Mouse (Mus musculus): ENCODE results near the gene Il27ra.

Gene Il27ra

DNA sequence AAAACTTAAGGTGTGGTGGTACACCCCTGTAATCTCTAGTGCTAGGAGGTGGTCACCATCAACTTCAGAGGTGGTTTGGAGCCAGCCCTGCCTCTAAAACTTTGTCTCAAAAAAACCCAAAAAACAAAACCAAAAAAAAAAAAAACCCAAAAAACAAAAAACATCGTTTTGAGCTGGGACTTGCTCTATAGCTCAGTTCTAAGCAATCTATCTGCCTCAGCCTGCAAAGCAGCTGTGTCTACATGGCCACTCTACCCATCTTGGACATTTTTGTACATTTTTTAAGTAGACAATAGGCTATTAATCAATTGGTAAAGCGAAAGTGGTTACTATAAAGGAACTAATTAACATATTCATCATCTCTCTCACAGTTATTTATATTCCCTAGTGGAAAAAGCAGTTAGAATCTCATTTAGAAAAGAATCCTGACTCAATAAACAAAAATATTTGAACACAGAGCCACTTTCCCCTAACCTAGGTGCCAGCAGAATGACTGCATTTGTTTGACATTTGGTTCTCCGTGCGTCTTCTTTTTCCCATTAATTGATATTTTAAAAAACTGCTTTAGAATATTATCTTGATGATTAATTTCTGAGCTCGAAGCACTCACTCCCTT, 23.2 kb upstream of the Il27ra start:
- no peak for DNase-seq (ENCODE audit: low spot score)

DNA sequence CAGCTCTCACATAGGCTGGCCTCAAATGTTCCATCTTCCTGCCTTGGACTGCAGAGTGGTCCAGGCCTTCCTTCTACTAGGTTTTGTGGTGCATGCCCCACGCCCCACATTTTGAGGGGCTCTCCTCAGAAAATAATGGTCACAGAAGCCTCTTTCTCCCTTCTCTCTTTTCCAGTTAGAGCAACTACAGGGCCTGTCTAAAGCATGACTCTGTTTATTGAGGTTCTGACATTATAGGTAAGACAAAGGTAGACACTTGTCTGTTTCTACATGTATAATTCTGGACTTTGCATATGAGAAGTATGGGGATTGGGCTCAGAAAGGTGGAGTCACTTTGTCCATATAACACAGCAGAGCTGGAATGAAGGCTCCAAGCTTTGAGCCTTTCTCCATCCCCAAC, 22.6 kb upstream of the Il27ra start, which contains the start of gene Gm10643:
Gene Gm10643 (minus strand): TSS at position 101 of the 400 bp plus-strand sequence.
- no peak for DNase-seq (ENCODE audit: low spot score)

DNA sequence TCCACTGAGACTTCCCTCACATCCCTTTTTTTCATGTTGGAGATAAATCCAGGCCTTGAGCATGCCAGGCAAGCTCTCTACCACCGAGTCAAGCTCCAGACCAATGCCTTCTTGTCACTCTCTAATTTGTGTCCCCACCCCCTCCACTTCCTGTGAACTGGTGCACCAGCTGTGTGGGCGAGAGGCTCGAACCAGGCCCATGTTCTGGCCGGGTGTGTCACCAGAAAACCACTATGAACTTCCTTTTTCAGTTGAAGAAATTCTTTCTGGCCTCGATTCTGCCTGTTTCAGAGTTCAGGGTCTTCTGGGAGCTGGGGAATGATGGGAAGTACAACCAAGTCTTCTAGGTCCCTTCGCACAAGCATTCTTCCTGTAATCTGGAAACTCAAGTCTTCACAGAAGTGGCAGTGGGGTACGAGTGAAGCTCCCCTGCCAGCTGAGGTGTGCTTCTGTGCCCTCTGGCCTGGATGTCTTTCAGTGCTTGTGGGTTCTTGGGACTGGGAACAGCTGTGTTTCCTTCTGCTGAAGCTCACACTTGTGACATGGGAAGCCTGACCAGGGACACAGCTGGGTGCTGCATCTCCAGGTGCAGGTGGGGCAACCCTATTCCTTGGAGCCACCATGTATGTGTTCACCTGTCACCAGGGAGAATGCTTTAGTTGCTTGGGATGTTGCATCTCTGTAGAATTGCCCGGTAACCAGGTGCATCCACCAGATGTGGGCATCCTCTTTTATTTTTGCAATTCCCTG, 21.6 kb upstream of the Il27ra start:
- DNase-seq (ENCODE audit: low spot score): no peak

DNA sequence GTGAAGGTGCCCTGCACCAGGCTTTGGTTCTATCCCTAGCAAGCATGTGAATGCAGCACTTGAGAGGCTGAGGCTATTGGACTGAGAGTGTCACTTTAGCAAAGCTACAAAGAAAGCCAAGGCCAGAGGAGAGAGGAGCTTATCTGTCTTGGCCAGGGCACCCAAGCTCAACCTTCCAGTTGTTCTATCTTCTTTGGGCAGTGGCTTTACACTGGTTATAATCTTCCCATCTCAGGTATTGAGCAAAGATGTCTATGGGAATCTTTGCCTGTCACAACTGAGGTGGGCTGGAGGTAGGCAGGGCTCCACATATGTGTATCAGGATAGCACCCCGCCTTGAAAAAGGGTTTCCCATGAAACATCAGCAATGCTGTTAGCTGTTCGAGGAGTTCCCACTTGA, 17.9 kb upstream of the Il27ra start:
- no peak for DNase-seq (ENCODE audit: low spot score)

DNA sequence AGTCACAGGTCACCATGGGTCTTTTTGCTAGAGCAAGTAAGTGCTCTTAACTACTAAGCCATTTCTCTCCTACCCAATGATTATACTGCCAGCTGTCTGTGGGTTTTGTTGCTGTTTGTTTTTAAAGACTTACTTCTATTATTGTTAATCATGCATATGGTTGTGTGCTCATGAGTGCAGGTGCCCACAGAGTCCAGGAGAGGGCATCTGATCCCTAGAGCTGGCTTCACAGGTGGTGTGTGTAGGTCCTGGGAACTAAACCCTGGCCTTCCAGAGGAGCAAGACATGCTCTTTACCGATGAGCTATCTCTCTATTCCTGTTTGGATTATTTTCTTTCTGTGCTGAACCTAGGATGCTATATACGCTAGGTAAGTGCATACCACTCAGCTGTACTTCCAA, 16.8 kb upstream of the Il27ra start:
- no peak for DNase-seq (ENCODE audit: low spot score)

DNA sequence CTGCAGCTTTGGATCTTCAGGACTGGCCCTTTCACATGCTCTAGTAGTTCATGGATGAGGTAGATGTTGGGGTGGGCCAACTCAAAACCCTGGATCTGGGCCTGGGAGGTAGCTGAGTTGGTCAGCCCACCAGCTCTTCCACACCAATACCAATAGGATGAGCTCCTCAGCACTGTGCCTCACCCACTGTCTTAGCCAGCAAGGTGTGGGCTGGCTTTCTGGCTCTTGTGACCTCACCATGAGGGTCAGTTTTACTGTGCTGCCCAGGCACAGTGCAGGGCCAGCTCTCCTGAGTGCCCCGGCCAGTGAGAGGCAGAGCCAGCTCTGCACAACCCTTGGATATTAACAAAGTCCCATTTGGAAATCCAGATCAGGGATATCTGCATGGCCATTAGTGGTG, 15.4 kb upstream of the Il27ra start:
- no peak for DNase-seq (ENCODE audit: low spot score)

DNA sequence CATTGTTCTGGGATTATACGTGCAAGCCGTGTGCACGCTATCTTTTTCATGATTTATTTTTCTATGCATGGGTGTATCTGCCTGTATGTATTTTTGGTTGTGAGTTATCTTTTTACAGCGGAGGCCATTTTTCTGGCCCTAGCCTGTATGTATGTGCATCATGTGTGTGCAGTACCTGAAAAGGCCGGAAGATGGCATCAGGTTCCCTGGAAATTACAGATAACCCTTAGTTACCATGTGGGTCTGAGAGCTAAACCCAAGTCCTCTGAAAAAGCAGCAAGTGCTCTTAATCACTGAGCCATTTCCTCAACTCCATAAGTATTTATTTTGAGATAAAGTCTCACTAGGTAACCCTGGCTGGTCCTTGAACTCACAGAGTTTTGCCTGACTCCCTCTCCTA, 10.8 kb upstream of the Il27ra start:
- DNase-seq (ENCODE audit: low spot score): no peak

DNA sequence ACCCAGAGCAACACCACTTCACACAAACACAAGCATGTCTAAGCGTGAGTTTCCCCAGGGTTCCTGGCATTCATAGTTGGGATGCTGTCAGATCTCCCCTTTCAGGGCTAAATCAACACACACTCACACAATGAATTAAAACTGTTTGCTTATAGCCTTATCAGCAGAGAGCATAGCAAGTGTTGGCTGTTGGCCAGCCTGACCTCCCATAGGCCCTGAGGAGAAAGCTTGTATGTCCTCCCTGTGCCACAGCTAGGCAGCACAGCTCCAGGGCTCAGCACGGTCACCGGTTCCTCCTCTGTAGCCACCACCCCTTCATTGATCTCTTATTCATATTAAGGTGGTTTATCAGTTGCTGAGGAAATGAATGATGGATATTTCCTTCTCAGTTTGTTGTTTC, 10.4 kb upstream of the Il27ra start:
- DNase-seq (ENCODE audit: low spot score): no peak

DNA sequence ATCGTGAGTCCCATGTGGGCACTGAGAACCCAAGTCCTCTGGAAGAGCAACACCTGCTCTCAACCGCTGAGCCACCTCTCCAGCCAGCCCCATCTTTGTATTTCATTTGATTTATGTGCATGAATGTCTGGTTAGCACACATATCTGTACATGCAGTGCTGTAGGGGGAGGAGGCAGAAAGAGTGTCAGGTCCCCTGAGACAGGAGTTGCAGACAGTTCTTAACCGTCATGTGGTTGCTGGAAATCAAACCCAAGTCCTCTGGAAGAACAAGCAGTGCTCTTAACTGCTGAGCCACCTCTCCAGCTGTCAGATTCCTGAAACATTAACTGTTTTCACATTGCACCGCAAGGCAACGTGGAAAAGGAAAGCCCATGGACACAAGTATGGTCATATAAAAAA, 5.8 kb upstream of the Il27ra start:
- no peak for DNase-seq (ENCODE audit: low spot score)

DNA sequence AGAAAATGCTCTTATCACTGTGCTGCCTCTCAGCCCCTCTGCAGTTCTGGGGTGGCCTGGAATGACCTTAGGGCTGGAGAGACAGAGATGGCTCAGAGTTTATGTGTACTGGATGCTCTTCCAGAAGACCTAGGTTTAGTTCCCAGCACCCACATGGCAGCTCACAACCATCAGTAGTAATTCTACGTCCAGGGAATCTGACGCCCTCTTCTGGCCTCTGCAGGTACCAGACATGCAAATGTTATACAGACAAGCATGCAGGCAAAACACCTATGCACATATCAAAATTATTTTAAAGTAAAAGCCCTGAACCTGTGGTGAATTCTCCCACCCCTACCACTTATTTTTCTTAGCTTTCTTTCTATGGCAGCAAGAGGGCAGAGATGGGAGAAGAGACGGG, 4.1 kb upstream of the Il27ra start:
- no peak for DNase-seq (ENCODE audit: low spot score)

DNA sequence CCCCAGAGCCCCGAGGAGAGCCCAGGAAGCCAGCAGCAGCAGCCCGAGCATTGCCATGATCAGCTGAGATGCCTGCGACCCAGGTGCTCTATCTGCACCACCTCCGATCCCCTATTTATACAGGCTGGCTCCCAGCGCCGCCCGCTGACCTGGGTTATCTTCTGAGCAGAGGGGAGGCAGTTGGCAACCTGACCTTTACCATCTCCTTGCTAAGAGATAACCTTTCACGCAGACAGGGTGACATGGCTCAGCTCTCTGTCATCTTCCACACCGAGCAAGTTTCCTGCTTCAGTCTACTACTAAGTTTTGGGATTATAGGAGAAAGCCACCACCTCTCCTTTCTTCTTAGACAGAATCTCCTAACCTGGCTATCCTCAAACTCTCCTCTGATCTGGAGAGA, 2.5 kb upstream of the Il27ra start, which contains the start of gene Rln3:
Gene Rln3 (minus strand): TSS at position 101 of the 400 bp plus-strand sequence.
- no peak for DNase-seq (ENCODE audit: low spot score)

DNA sequence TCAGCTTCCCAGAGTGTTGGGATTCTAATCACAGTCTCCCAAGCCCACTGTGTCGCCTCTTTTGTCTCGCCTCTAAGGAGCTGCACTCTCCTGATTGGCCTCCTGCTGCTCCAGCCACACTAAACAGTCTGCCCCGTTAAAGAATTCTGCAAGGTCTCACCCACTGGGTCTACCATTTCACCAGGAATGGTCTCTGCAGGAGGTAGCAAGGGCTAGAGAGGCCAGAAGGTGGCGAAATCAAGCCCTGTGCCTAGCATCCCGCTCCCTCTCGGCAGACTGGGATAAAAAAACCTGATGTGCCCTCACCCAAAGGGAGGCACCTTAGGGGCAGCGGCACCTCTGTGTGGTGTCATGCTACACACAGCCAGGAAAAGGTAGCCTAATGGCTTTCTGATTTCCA, 1.7 kb upstream of the Il27ra start:
- no peak for DNase-seq (ENCODE audit: low spot score)

DNA sequence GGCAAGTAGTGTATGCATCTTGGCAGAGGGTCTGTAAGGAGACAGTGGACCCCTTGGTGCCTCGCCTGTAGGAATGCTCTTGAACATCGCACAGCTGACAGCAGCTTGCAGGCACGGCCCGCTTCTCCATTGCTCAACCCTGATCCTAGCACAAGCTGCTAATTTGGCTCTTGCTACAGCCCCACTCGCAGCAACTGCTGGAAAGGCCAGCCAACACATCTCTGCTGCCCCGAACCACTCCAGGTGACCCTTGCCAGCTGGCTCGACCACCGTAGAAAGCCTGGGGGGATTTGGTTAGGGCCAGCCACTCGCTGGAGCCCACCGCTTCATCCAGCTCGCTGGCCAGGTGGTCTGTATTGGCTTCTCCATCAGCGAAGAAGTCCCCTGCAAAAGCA, 556 bp upstream of the Il27ra start:
- no peak for DNase-seq (ENCODE audit: low spot score)

DNA sequence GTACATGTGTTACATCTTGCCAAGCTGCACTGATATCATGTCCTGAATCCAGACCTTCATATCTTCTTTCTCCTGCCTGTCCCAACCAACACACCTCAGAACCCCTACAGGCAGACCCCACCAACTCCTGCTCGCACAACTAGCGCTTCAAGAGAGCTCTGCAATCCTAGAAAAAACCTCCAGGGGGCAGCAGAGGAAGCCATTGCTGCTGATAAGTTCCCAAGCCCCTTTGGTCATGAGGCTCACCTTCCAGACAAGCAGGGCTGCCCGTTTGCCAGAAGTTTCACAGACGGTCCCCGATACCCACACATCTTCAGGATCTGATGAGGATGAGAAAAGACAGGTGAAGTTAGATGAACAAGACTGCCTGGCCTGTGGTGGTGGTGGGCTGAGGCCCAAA, 3.3 kb downstream of the Il27ra start:
- peak; percentile 57 for DNase-seq (ENCODE audit: low spot score)

DNA sequence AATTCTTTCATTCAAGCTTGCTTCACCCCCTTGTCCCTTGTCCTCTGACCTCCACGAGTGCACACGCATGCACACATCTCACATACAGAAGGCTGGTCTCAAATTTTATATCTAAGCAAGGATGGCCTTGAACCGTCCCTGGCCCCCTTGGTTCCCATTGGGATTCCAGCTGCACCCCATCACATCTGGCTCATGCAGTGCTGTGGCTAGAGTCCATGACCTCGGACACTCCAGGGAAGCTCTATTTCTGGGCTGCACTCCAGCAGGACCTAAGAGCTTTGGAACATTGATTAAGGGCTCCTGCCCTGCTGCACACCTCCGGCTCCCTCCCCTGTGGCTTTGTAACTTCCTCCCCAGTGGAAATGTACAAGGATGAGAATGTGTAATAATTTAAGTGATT, 4.4 kb downstream of the Il27ra start:
- no peak for DNase-seq (ENCODE audit: low spot score)

DNA sequence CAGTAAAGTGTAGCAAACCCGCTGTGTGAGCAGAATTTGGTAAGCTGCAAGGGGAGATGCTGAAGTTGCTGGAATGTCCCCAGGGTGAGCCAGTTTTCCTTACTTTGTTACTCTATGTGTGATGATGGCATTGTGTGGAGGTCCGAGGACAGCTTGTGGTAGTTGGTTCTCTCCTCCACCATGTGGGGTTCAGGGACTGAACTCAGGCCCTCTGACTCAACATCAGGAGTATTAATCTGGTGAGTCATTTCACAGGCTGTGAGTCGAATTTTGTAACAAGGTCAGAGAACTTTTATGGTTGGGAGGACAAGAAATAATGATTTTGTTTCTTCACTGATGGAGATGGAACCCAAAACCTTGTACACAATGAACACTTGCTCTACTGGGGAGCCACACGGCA, 9.6 kb downstream of the Il27ra start:
- no peak for DNase-seq (ENCODE audit: low spot score)

DNA sequence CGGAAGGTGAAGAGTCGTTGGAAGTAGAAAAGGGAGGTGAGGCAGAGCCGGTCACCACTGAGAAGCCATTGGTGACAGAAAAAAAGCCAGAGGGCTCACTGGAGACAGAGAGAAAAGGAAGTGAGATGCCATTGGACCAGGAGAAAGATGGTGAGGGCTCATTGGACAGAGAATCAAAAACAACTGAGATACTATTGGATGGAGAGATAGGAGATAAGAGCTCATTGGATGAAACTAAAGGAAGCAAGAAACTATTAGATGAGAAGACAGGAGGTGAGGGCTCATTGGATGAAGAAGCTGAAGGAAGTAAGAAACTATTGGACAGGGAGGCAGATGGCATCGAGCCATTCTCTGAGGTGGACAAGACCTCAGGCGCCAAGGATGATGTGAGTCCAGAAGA, 13.1 kb downstream of the Il27ra start:
- no peak for DNase-seq (ENCODE audit: low spot score)

DNA sequence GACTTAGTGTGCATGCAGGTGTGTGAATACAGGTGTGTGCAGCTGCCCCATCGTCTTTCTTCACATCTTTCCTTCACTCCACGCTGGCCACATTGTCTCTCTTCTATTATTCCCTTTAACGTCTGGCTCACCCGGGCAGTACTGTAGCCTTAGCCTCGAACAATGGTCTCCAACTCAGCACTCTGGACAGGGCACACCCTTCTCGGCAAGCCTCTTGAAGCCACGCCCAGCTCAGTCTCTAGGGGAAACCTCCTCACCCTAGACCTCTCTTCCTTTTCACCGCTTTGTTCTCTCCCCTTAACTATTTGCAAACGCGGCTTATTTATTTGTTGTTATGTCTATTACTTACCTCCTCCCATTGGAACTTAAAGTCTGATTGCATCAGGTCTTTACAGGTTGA, 14.9 kb downstream of the Il27ra start:
- DNase-seq (ENCODE audit: low spot score): no peak

DNA sequence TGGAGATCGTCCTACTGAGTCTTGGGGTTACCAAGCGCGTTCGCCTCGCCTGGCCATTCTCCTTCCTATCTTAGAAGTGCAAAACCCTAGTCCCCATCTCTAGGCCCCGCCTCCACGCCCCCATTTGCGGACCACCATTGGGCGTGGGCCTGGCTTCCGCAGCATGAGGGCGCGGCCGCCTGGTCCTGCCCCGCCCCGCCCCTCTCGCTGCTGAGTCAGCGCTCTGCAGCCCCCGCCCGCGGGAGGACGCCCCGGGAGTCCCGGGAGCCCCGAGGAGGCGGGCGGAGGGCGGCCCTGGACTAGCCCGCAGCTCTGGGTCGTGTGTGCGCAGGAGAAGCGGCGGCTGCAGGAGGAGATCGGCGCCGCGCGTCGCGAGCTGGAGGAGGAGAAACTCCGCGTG, 16.5 kb downstream of the Il27ra start:
- DNase-seq (ENCODE audit: low spot score): no peak

DNA sequence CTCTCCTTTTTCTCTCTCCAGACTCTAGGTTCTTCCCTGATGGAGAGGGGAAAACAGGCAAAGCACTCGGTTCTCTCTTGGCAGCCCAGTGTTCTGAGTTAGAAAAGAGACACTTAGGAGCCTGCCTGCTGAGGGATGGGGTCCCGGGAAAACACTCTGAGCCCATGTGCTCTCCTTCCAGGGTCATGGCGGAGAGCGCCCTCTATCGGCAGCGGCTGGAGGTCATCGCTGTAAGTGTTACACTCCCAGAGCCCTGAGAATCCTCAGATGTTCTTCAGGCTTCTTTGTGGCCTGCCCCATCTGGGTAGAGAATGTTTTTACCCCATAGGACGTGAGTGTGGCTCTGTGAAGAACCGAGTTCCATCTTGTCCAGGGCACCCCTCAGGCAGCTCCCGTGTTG, 18.2 kb downstream of the Il27ra start:
- DNase-seq (ENCODE audit: low spot score): no peak

DNA sequence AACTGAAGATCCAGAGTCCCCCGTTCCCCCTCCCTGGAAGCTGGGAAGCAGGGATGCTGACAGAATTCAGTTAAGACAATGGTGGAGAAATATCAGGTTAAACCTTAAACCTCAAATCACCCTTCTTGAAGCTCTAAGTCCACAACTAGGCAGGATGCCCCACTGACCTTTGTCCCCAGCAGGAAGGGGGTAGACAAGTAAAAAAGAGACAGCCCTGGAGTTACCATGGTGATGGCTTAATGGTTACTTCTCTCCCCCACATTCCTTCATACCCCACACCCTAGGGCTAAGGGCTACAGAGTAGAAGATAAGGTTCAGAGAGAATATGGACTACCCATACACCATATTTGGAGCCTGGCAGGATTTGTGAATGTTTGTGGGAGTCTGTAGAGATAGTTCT, 18.8 kb downstream of the Il27ra start:
- no peak for DNase-seq (ENCODE audit: low spot score)

DNA sequence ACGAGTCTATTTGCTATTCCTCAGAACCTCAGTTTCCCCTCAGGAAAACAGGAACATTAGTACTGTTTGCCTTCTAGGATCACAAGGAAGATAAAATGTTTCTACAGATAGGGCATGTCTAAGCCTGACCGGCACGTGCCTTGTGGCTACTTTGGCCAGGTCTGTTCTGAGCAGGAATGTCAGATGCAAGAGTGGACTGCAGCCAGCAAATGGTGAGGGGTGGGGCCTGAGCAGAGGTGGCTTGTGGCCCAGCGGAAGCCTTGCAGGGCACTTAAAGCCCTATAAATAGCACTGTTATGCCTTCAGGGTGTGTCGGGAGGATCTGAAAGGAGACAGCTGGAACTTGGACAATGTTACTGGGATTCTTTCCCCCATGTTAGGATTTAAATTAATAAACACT, 19.3 kb downstream of the Il27ra start:
- DNase-seq (ENCODE audit: low spot score): no peak

DNA sequence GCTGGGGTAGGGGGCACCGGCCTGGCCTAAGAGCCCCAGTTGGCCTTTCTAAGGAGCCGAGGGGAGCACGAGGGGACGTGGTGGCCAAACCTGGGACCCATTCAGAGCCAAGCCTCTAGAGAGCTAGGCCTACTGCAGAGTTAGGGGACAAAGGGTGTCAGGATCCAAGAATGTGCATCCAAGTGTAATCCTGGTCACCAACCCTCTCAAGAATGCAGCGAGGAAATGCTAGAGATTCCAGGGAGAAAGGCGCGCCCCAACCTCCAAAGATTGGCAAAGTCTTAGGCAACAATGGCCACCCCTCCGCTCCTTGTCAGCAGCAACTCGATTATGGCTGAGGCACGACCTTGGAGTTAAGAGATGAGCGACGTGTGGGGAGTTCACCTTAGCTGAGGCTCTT, 20.8 kb downstream of the Il27ra start:
- DNase-seq (ENCODE audit: low spot score): no peak

DNA sequence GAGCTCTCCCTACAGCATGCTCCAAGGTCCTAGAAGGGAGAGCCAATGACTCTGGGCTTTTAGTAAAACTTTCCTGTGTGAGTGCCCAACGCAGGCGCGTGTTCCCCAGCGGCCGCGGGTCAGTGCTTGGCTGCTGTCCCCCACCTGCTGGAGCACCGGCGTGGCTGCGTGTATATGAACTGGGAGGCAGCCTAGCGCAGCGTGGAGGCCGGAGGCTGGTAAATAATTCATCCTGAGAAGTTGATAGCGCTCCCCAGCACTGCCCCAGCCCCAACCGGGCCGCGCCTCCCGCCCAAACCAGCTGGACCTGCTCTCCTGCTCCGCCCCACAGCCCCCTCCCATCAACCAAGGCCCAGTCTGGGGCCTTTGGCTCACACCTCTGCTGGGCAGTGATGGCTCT, 21.3 kb downstream of the Il27ra start, which contains the start of gene Palm3:
Gene Palm3 (plus strand): TSS at position 376 of the 400 bp plus-strand sequence.
- DNase-seq (ENCODE audit: low spot score): no peak
